ENCODE assay signal across 10 mouse cellular contexts in genomic region chr16:14939994-14940715, GRCm38 (mm10). TPM values are rescaled to one million over a fixed set of nuclear protein-coding genes. Genes with fewer than 3 reads are reported as not detected.
DNase-seq lines count a peak whose midpoint lies in the region; ATAC-seq lines count a peak whose summit lies in the region.
"Had no signal": no experiment of that assay in that cellular context is flagged by ENCODE, and none has a peak within 500 bp of the region (broad histone marks: within the 10 kb centered on the region; RNA-seq: fewer than 3 reads in every experiment).

No protein-coding gene starts in this region.

- no peaks in the 10 kb centered on the region for H3K9me3 ChIP-seq in kidney, embryonic 14.5 days (ENCODE audit: control insufficient read depth, low read length)
- H3K9me3 ChIP-seq in heart, embryonic 13.5 days, result no peaks in the 10 kb centered on the region
- H3K9me3 ChIP-seq in liver, embryonic 15.5 days (replicated peaks), result no peaks in the 10 kb centered on the region
- no peaks in the 10 kb centered on the region for H3K9me3 ChIP-seq in stomach, embryonic 16.5 days (replicated peaks; ENCODE audit: control insufficient read depth, low read length)

- WGBS in kidney, embryonic 14.5 days, result 41% methylated on average over 1 of the region's 1 CpGs
- WGBS in heart, embryonic 13.5 days, result 24% methylated on average over 1 of the region's 1 CpGs
- WGBS in liver, embryonic 15.5 days (ENCODE audit: insufficient replicate concordance), result 52% methylated on average over 1 of the region's 1 CpGs
- WGBS in stomach, embryonic 16.5 days, result 26% methylated on average over 1 of the region's 1 CpGs

- H3K27ac ChIP-seq in kidney, embryonic 14.5 days (ENCODE audit: low read depth, low read length), result peak overlapping the region; percentile 59; the same call in 1 of the 2 replicates
- H3K27ac ChIP-seq in heart, embryonic 13.5 days (replicated peaks), result peak overlapping the region; percentile 50
- H3K27ac ChIP-seq in liver, embryonic 15.5 days (replicated peaks), result peak overlapping the region; percentile 61
- peak overlapping the region; percentile 86 for H3K27ac ChIP-seq in stomach, embryonic 16.5 days (ENCODE audit: low read length)

- DNase-seq in kidney, adult 18-20 months, result no peak
- no peak for DNase-seq in layer of hippocampus, postnatal 25 days (ENCODE audit: extremely low spot score in 1 of 2, low spot score in 1 of 2)
- DNase-seq: gastrocnemius, postnatal 10 days had no signal

- H3K9ac ChIP-seq in kidney, embryonic 14.5 days (ENCODE audit: low read depth, low read length), result no peak overlapping the region
- no peak overlapping the region for H3K9ac ChIP-seq in heart, embryonic 13.5 days
- H3K9ac ChIP-seq in liver, embryonic 15.5 days, result no peak overlapping the region
- H3K9ac ChIP-seq in stomach, embryonic 16.5 days (ENCODE audit: low read length), result no peak overlapping the region

- H3K4me1 ChIP-seq in kidney, embryonic 14.5 days (ENCODE audit: control insufficient read depth, insufficient read depth, low read length), result peaks cover 3% of the 10 kb centered on the region; the same call in 1 of the 2 replicates
- peaks cover 33% of the 10 kb centered on the region for H3K4me1 ChIP-seq in heart, embryonic 13.5 days
- no peaks in the 10 kb centered on the region for H3K4me1 ChIP-seq in liver, embryonic 15.5 days (replicated peaks)
- H3K4me1 ChIP-seq in stomach, embryonic 16.5 days (ENCODE audit: control insufficient read depth, insufficient read depth, low read length), result peaks cover 20% of the 10 kb centered on the region

- H3K36me3 ChIP-seq in kidney, embryonic 14.5 days (ENCODE audit: control insufficient read depth, insufficient read depth, low read length), result no peaks in the 10 kb centered on the region
- no peaks in the 10 kb centered on the region for H3K36me3 ChIP-seq in heart, embryonic 13.5 days
- no peaks in the 10 kb centered on the region for H3K36me3 ChIP-seq in liver, embryonic 15.5 days (replicated peaks)
- no peaks in the 10 kb centered on the region for H3K36me3 ChIP-seq in stomach, embryonic 16.5 days (ENCODE audit: control insufficient read depth, insufficient read depth, low read length)

- no peaks in the 10 kb centered on the region for H3K27me3 ChIP-seq in kidney, embryonic 14.5 days (ENCODE audit: control insufficient read depth, insufficient read depth, low read length)
- H3K27me3 ChIP-seq in heart, embryonic 13.5 days (replicated peaks), result peaks cover 23% of the 10 kb centered on the region
- no peaks in the 10 kb centered on the region for H3K27me3 ChIP-seq in liver, embryonic 15.5 days
- no peaks in the 10 kb centered on the region for H3K27me3 ChIP-seq in stomach, embryonic 16.5 days (ENCODE audit: control insufficient read depth, insufficient read depth, low read length)
- H3K27me3 ChIP-seq: CH12.LX had no signal

- no peak for ATAC-seq in kidney, embryonic 14.5 days (ENCODE audit: low FRiP score, low TSS enrichment)
- ATAC-seq in heart, embryonic 13.5 days (ENCODE audit: extremely low read depth, insufficient number of reproducible peaks, low FRiP score, low TSS enrichment), result no peak
- ATAC-seq in liver, embryonic 15.5 days (ENCODE audit: insufficient read depth), result no peak
- ATAC-seq in stomach, embryonic 16.5 days (ENCODE audit: insufficient read depth, low FRiP score), result peak; percentile 47; the same call in 1 of the 2 replicates
- no peak for ATAC-seq in cerebellum, adult (ENCODE audit: insufficient number of reproducible peaks, low FRiP score, low TSS enrichment)
- no peak for ATAC-seq in granulocyte monocyte progenitor cell, adult 5-6 weeks (replicated peaks; ENCODE audit: poor library complexity, severe bottlenecking)

- H3K4me2 ChIP-seq in kidney, embryonic 14.5 days (replicated peaks; ENCODE audit: low read depth, low read length), result no peak overlapping the region
- no peak overlapping the region for H3K4me2 ChIP-seq in heart, embryonic 13.5 days
- no peak overlapping the region for H3K4me2 ChIP-seq in liver, embryonic 15.5 days
- peak overlapping the region; percentile 9; the same call in 1 of the 2 replicates for H3K4me2 ChIP-seq in stomach, embryonic 16.5 days (ENCODE audit: low read depth, low read length)

- H3K4me3 ChIP-seq in kidney, embryonic 14.5 days (ENCODE audit: low read length), result no peak overlapping the region
- no peak overlapping the region for H3K4me3 ChIP-seq in heart, embryonic 13.5 days
- no peak overlapping the region for H3K4me3 ChIP-seq in liver, embryonic 15.5 days (replicated peaks)
- no peak overlapping the region for H3K4me3 ChIP-seq in stomach, embryonic 16.5 days (replicated peaks; ENCODE audit: low read length)

RNA-seq across cellular contexts. Expression of gene Efcab1, which starts 33.7 kb away (rescaled TPM):
- 3.2 and 5.0 TPM in 2 replicates for polyA plus RNA-seq in kidney, embryonic 14.5 days (2014; fragmentation: Nextera tagmentation; extraction: Ambion mirVana)
- 2.2 and 2.6 TPM in 2 replicates for polyA plus RNA-seq in heart, embryonic 13.5 days (2015; fragmentation: Nextera tagmentation; extraction: Ambion mirVana)
- 0.08 and 0.15 TPM in 2 replicates for polyA plus RNA-seq in liver, embryonic 15.5 days (2015; fragmentation: Nextera tagmentation; extraction: Ambion mirVana)
- polyA plus RNA-seq in stomach, embryonic 16.5 days (2015; fragmentation: Nextera tagmentation; extraction: Ambion mirVana), result 14.4 and 16.3 TPM in 2 replicates
- 1 to 10 TPM; 5.3 to 5.5 TPM for total RNA-seq in layer of hippocampus, postnatal 25 days (2021)
- not detected in 2 replicates for total RNA-seq in granulocyte monocyte progenitor cell, adult 5-6 weeks (2014; fragmentation: Nextera tagmentation)
- total RNA-seq in granulocyte monocyte progenitor cell, adult 5-6 weeks (2017), result not detected in 2 replicates
- total RNA-seq: CH12.LX had no signal
